Mouse (Mus musculus) lung, adult 2 months (tissue): ENCODE measurements around the gene Prrt1. TPM values are rescaled to one million over a fixed set of nuclear protein-coding genes. Genes with fewer than 3 reads are reported as not detected.

Source experiments
- DNase-seq: peaks from one replicate; pipeline ENCODE4 v3.0.0; 2022
- H3K4me1 ChIP-seq: fragments of 200-500 bp; 2 replicates; pipeline ENCODE4 v1.6.1; 2011; ENCODE audit warnings: low read length; ENCODE audit not compliant: control insufficient read depth, insufficient read depth
- H3K4me3 ChIP-seq: fragments of 200-500 bp; replicated peaks from 2 replicates; pipeline ENCODE3; 2011; ENCODE audit warnings: low read depth, mild to moderate bottlenecking, control low read depth, low read length; ENCODE audit errors: extremely low read depth
- CTCF ChIP-seq: fragments of 200-500 bp; IDR thresholded peaks from 2 replicates; pipeline ENCODE4 v1.5.1; 2011; ENCODE audit warnings: mild to moderate bottlenecking, low read length, control low read depth; ENCODE audit not compliant: insufficient read depth
- POLR2A ChIP-seq: fragments of 200-500 bp; IDR thresholded peaks from 2 replicates; pipeline ENCODE4 v1.6.1; 2011; ENCODE audit warnings: low read depth, mild to moderate bottlenecking, control low read depth, low read length, borderline replicate concordance; ENCODE audit errors: extremely low read depth
- WGBS: fragments of 180-500 bp; shearing (Covaris S2); methylation state at CpG from one replicate; pipeline ENCODE4 v1.1.7; 2018; 5-methylcytosine and 5-hydroxymethylcytosine counted together
- polyA plus RNA-seq: library from polyadenylated mRNA; depleted of rRNA; stranded (reverse); fragments of >200 nt; gene quantifications from 2 replicates; pipeline ENCODE4 v1.2.3, GENCODE M21; 2012

The Prrt1 gene
- polyA plus RNA-seq, 1 experiment = 5.2 TPM

GRCm38 (mm10) chr17:34627093-34627942, 2.0 kb upstream of the Prrt1 start:
- under 1% methylated on average over 45 of the region's 45 CpGs for WGBS
- Histone ChIP-seq H3K4me3 (peak overlapping the region; percentile 83), H3K4me1 (peaks cover 15% of the 10 kb centered on the region)
- TF ChIP-seq POLR2A = peak; percentile 80; the same call in 1 of the 2 replicates
- TF ChIP-seq CTCF = no peak
- peak; percentile 77 for DNase-seq

GRCm38 (mm10) chr17:34627943-34628643, 1.2 kb upstream of the Prrt1 start, which contains the start of gene Ppt2:
TSS of gene Ppt2 (minus strand) at chr17:34628510.
- H3K4me3 ChIP-seq = peak within 1 kb of the TSS; percentile 83
- peaks cover 15% of the 10 kb centered on the region for H3K4me1 ChIP-seq
- no peak for TF ChIP-seq CTCF
- TF ChIP-seq POLR2A = no peak
- DNase-seq = no peak
- 3% methylated on average over 29 of the region's 29 CpGs for WGBS

DNA sequence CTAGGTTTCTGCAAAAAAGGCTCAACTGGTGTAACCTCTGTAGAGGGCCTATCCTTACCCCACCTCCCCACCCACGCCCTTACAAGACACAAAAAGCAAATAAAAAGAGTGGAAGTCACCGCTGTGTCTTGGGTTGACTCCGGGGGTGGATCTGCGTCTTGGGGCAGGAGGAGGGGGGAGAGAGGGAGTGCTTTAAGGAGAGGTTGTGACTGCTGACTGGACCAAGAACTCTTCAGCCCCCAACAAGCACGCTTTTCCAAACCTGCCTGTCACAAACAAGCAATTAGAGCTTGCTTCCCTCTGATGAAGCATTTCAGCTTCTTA, 727 bp upstream of the Prrt1 start:
- TF ChIP-seq POLR2A = no peak
- TF ChIP-seq CTCF = no peak
- Histone ChIP-seq H3K4me3 (no peak overlapping the region), H3K4me1 (peaks cover 15% of the 10 kb centered on the region)
- WGBS = 46% methylated on average over 5 of the region's 5 CpGs
- DNase-seq = no peak

- 41% methylated on average over 12 of the region's 12 CpGs for WGBS
- peak overlapping the region; percentile 24 for H3K4me3 ChIP-seq
Observed at GRCm38 (mm10) chr17:34629796-34630603, 667 bp downstream of the Prrt1 start.

DNA sequence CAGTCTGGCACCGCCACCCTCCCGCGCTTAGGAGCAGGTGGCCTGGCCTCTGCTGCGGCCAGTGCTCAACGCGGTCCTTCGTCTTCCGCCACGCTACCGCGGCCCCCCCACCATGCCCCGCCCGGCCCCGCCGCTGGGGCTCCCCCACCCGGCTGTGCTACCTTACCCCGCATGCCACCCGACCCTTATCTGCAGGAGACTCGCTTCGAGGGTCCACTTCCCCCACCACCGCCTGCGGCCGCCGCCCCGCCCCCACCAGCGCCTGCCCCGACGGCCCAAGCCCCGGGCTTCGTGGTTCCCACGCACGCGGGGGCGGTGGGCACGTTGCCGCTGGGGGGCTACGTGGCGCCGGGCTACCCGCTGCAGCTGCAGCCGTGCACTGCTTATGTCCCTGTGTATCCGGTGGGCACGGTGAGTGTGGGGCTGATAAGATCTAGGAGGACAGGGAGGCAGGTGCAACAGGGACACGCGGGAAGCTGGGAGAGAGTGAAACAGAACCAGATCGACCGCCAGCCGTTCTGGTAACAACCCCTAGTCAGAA, 1.5 kb downstream of the Prrt1 start:
- 5% methylated on average over 41 of the region's 48 CpGs for WGBS
- no peak overlapping the region for H3K4me3 ChIP-seq
- no peak for TF ChIP-seq CTCF
- no peak for DNase-seq
- peaks cover 15% of the 10 kb centered on the region for H3K4me1 ChIP-seq

More at GRCm38 (mm10) chr17:34629796-34630603, 667 bp downstream of the Prrt1 start:
- H3K4me1 ChIP-seq = peaks cover 15% of the 10 kb centered on the region
- TF ChIP-seq POLR2A (no peak), CTCF (no peak)
- no peak for DNase-seq

DNA sequence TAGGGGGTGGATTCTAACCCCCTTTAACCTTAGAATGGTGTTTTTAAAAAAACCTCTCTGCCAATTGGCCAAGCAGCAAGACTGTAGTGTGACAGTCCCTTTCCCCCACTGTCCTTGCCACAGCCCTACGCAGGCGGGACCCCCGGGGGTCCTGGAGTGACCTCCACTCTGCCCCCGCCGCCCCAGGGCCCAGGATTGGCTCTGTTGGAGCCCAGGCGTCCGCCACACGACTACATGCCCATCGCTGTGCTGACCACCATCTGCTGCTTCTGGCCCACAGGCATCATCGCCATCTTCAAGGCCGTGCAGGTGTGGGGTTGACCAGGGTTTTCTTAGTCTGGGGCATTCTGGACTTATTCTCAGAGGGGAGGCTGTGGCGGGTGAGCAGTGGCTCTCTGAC, 2.3 kb downstream of the Prrt1 start:
- TF ChIP-seq CTCF (no peak), POLR2A (no peak)
- H3K4me3 ChIP-seq = no peak overlapping the region
- H3K4me1 ChIP-seq = peaks cover 9% of the 10 kb centered on the region
- DNase-seq = no peak
- WGBS = 27% methylated on average over 12 of the region's 12 CpGs

DNA sequence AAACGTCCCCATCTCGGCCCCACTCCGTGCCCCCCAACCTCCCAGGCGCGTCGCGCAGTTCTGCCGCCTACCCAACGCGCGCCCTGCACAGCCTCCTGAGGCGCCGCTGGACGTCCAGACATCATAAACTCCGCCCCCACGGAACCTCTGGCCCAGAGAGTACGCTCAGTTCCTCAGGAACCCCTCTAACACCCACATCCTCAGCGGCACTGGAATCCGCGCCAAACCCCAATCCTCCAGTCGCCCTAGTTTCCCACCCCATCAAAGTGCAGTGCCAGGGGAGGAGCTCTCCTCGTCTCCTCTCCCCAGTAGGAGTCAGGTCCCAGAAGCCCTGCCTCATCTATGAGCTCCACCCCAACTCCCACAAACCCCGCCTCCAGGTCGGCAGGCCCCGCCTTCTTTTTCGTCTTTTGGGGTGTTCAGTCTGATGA, 2.9 kb downstream of the Prrt1 start:
- TF ChIP-seq CTCF (no peak), POLR2A (peak; percentile 29; the same call in 1 of the 2 replicates)
- Histone ChIP-seq H3K4me1 (peaks cover 9% of the 10 kb centered on the region), H3K4me3 (peak overlapping the region; percentile 60)
- peak; percentile 73 for DNase-seq
- WGBS = 3% methylated on average over 26 of the region's 26 CpGs

DNA sequence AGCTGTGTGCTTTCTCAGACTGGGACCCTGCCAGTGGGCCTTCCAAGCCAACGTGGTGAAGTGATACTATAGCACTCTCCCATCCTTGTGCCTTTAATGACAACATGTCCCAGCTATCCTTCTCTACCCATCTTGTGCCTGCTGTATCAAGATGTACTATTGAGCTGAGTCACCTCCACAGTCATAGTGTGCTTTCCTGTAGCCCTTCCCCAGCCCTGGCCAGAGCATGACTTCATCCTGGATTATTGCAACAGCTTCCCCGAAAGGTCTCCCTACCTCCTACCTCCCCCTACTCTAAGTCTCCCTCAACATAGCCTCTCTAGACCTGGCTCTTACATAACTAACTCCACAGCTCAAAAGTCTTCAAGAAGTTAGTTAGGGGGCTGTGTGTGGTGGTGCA, 6.3 kb downstream of the Prrt1 start:
- TF ChIP-seq POLR2A (no peak), CTCF (no peak)
- 58% methylated on average over 2 of the region's 2 CpGs for WGBS
- DNase-seq = no peak
- no peak overlapping the region for H3K4me3 ChIP-seq
- peaks cover 9% of the 10 kb centered on the region for H3K4me1 ChIP-seq

DNA sequence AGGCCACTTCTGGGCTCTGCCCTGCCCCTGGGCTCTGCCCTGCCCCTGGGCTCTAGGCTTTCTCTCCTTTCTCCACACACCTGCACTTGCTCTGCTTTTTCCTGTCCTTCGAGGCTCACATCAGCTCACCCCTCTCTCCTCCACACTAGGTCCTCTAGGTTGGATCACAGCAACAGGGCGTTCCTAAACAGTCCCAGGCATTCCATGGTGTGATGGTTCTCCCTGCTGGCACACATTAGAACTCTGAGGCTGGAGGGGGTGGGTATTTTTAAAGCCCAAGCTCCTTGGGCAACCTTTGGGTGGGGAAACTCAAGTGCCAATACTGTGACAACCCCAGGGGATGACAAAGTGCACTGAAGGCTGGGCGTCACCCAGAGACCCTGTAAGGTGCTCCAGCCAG, 8.1 kb downstream of the Prrt1 start:
- whole genome bisulfite sequencing = 52% methylated on average over 3 of the region's 3 CpGs
- TF ChIP-seq CTCF (no peak), POLR2A (no peak)
- Histone ChIP-seq H3K4me1 (no peaks in the 10 kb centered on the region; the same call in 1 of the 2 replicates), H3K4me3 (no peak overlapping the region)
- DNase-seq = no peak
